Mouse (Mus musculus): Measurements from ENCODE around the gene Yipf1. TPM values are rescaled to one million over a fixed set of nuclear protein-coding genes. Genes with fewer than 3 reads are reported as not detected.
"Not testable (repeated sequence)": the region's sequence is repeated elsewhere in the genome, so short reads cannot be mapped to it uniquely, and the experiment has no call there.

Yipf1 gene
- polyA plus RNA-seq, 1 experiment from 2014 or later = 48.9 TPM

DNA sequence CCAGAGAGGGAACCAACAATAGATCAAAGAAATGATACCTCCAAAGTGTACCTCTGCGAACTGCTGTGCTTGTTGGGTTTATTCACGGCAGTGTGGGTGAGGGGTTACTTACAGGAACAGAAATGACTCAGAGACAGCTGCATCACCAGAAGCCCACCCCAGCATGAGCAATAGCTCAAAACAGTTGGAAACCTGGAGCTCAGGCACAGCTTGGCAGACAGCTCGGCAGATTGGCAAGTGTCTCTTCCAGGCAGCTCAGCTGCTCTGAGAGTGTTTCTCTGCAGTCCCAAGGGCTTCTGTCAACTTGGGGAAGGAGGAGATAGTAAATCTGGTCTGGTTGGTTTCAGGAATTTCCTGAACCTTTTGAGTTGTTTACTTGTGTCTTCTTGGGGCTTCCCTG is 44.3 kb downstream of the Yipf1 start:
- 80% methylated on average over 3 of the region's 3 CpGs for WGBS

GRCm38 (mm10) chr4:107360457-107361145 is 46.4 kb downstream of the Yipf1 start:
- Histone ChIP-seq H3K4me3 (no peak overlapping the region), H3K36me3 (0 out of 2 replicates have a peak, but pooled peaks cover 3% of the 10 kb centered on the region), H3K9me3 (no peaks in the 10 kb centered on the region), H3K9ac (no peak overlapping the region), H3K27ac (no peak overlapping the region), H3K4me1 (no peaks in the 10 kb centered on the region; the same call in 1 of the 2 replicates), H3K4me2 (replicated peaks) (no peak overlapping the region), H3K27me3 (replicated peaks) (no peaks in the 10 kb centered on the region)
- 92% methylated on average over 7 of the region's 7 CpGs for WGBS
- ATAC-seq (ENCODE audit: low FRiP score, low read depth) = no peak

More for the DNA sequence above, 44.3 kb downstream of the Yipf1 start:
- Histone ChIP-seq H3K9me3 (no peaks in the 10 kb centered on the region), H3K4me3 (no peak overlapping the region), H3K27me3 (replicated peaks) (no peaks in the 10 kb centered on the region), H3K9ac (no peak overlapping the region), H3K36me3 (0 out of 2 replicates have a peak, but pooled peaks cover 3% of the 10 kb centered on the region), H3K27ac (no peak overlapping the region), H3K4me1 (peaks cover 14% of the 10 kb centered on the region), H3K4me2 (replicated peaks) (no peak overlapping the region)
- no peak for ATAC-seq (ENCODE audit: low FRiP score, low read depth)

- no peak for ATAC-seq (ENCODE audit: low FRiP score, low read depth)
- WGBS = 34% methylated on average over 4 of the region's 4 CpGs
- no peak overlapping the region for H3K9ac ChIP-seq
These were observed 48.6 kb downstream of the Yipf1 start for GRCm38 (mm10) chr4:107362755-107363154.

DNA sequence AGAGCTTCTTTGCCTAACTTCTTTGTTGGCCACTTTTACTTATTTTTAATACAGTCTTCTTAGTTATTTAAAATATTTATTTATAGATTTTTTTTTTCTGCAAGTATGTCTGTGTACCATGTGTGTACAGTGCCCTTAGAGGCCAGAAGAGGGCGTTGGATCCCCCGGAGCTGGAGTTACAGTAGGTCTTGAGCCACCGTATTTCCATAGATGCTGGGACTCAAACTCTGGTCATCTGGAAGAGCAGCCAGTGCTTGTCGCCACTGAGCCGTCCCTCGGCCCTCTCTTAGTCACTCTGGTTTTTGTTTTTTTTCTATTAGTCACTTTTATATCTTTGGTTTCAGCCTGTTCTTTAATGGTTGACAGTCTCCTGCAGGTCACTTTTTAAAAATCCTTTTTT is 49.4 kb downstream of the Yipf1 start:
- Histone ChIP-seq H3K27me3 (replicated peaks) (no peaks in the 10 kb centered on the region), H3K36me3 (0 out of 2 replicates have a peak, but pooled peaks cover under 1% of the 10 kb centered on the region)
- 85% methylated on average over 6 of the region's 6 CpGs for WGBS

More at GRCm38 (mm10) chr4:107362755-107363154, 48.6 kb downstream of the Yipf1 start:
- H3K4me3 ChIP-seq = no peak overlapping the region
- no peaks in the 10 kb centered on the region for H3K27me3 ChIP-seq (replicated peaks)
- H3K4me2 ChIP-seq (replicated peaks) = no peak overlapping the region
- H3K27ac ChIP-seq = no peak overlapping the region
- no peaks in the 10 kb centered on the region for H3K4me1 ChIP-seq
- H3K36me3 ChIP-seq = 0 out of 2 replicates have a peak, but pooled peaks cover 3% of the 10 kb centered on the region
- H3K9me3 ChIP-seq = no peaks in the 10 kb centered on the region

DNA sequence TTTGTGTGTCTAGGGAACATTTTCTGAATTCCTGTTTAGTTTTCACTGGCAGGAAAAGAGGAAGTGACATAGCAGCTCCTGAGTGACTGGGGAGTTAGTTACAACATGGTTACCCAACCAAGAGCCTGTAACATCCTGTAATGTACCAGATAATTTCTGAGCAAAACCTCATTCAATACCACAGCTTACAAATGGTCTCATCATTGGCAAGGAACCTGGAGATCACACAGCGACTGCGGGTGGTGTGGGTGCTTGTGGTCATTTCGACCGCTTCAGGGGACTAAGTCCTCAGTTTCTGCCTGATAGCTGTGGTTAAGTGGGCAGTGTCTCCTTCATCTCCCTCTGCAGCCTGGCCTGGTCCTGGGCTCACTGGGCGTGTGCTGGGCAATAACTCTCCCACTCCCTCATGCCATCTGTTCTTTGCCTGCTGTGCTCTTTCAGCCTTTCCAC is 50.1 kb downstream of the Yipf1 start:
- Histone ChIP-seq H3K27ac (no peak overlapping the region), H3K4me1 (peaks cover 4% of the 10 kb centered on the region; the same call in 1 of the 2 replicates), H3K9ac (no peak overlapping the region), H3K4me3 (no peak overlapping the region), H3K27me3 (replicated peaks) (no peaks in the 10 kb centered on the region), H3K4me2 (replicated peaks) (no peak overlapping the region), H3K9me3 (no peaks in the 10 kb centered on the region), H3K36me3 (no peaks in the 10 kb centered on the region)
- no peak for ATAC-seq (ENCODE audit: low FRiP score, low read depth)
- WGBS = 81% methylated on average over 5 of the region's 5 CpGs

More for the DNA sequence above, 49.4 kb downstream of the Yipf1 start:
- H3K4me1 ChIP-seq = no peaks in the 10 kb centered on the region; the same call in 1 of the 2 replicates
- H3K9ac ChIP-seq = no peak overlapping the region
- no peak overlapping the region for H3K4me2 ChIP-seq (replicated peaks)
- no peak for ATAC-seq (ENCODE audit: low FRiP score, low read depth)
- no peak overlapping the region for H3K4me3 ChIP-seq
- no peaks in the 10 kb centered on the region for H3K9me3 ChIP-seq
- H3K27ac ChIP-seq = no peak overlapping the region

GRCm38 (mm10) chr4:107366408-107366807 is 52.2 kb downstream of the Yipf1 start:
- H3K4me2 ChIP-seq (replicated peaks); H3K36me3 ChIP-seq; H3K27ac ChIP-seq; H3K9me3 ChIP-seq; H3K4me3 ChIP-seq; ATAC-seq (ENCODE audit: low FRiP score, low read depth); H3K9ac ChIP-seq; H3K27me3 ChIP-seq (replicated peaks); H3K4me1 ChIP-seq: not testable (repeated sequence)

DNA sequence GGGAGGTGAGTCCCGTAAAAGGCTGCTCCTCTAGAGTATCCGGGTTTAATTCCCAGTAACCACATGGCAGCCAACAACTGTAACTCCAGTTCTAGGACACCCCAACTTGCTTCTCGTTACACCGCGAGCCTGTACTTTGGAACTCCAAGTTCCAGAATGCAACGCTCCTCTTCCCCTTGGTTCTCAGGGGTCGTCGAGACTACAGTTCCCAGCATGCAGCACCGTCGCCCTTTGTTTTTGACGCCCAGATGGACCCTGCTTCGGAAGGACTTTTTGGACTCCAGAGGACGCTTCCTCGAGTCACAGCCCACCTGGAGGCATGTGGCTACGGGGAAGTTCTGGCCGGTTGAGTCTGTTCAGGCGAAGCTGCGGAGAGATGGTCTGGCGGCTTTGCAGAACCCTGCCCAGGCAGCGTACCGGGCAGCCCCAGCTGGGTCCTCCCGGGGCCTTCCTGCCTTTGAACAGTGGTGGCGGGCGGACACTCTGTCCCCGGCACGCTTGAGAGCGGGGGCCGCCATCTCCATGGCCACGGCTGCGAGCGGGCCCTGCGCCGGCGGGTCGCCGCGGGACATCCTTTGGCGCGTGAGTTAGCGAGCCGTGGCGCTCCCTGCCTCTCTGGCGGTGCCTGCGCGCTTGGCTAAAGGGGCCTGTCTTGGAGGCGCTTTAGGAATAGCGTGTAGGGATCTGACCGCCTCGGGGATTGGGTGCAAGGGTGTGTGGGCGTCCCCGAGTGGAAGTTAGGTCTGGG is 53.6 kb downstream of the Yipf1 start, which contains the start of gene Ndc1:
Ndc1 (plus strand) TSS at position 218 of the 748 bp plus-strand sequence.
- Histone ChIP-seq H3K4me2 (replicated peaks) (peak within 1 kb of the TSS; percentile 78), H3K27me3 (replicated peaks) (no peaks in the 10 kb centered on the region)
- peak; percentile 98 for ATAC-seq (ENCODE audit: low FRiP score, low read depth)

DNA sequence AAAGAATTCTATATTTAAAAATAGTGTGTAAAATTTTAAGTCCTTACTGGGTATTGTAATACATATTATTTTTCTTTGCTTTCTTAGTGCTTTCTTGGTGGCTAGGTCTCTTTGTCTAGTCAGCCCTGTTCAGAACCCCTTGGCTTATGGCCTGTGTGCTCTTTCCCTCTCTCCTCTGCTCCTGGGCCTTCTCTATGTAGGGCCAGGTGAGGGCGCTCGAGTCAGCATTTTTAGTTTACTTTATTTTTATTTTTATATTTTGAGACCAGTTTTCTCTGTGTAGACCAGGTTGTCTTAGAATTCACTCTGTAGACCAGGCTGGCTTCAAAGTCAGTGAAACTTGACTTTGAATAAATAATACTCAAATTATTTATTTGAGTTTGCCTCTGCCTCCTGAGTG is 58.1 kb downstream of the Yipf1 start:
- no peak for ATAC-seq (ENCODE audit: low FRiP score, low read depth)
- Histone ChIP-seq H3K9ac (no peak overlapping the region), H3K27me3 (replicated peaks) (no peaks in the 10 kb centered on the region), H3K4me1 (peaks cover 4% of the 10 kb centered on the region; the same call in 1 of the 2 replicates), H3K9me3 (no peaks in the 10 kb centered on the region), H3K27ac (no peak overlapping the region), H3K36me3 (peaks cover 49% of the 10 kb centered on the region), H3K4me3 (no peak overlapping the region), H3K4me2 (replicated peaks) (no peak overlapping the region)
- WGBS = 89% methylated on average over 2 of the region's 2 CpGs

More for the DNA sequence above, 53.6 kb downstream of the Yipf1 start, which contains the start of gene Ndc1:
- Histone ChIP-seq H3K27ac (peak within 1 kb of the TSS; percentile 60), H3K4me1 (peaks cover 4% of the 10 kb centered on the region; the same call in 1 of the 2 replicates), H3K36me3 (peaks cover 11% of the 10 kb centered on the region), H3K4me3 (peak within 1 kb of the TSS; percentile 81), H3K9ac (peak within 1 kb of the TSS; percentile 78), H3K9me3 (no peaks in the 10 kb centered on the region)
- under 1% methylated on average over 51 of the region's 51 CpGs for WGBS

GRCm38 (mm10) chr4:107374677-107375076 is 60.5 kb downstream of the Yipf1 start:
- H3K4me3 ChIP-seq = no peak overlapping the region
- WGBS = 89% methylated on average over 4 of the region's 4 CpGs
- H3K36me3 ChIP-seq = peaks cover 57% of the 10 kb centered on the region
- H3K9me3 ChIP-seq = no peaks in the 10 kb centered on the region
- no peak for ATAC-seq (ENCODE audit: low FRiP score, low read depth)
- no peaks in the 10 kb centered on the region for H3K27me3 ChIP-seq (replicated peaks)
- H3K27ac ChIP-seq = no peak overlapping the region
- H3K4me2 ChIP-seq (replicated peaks) = no peak overlapping the region
- no peaks in the 10 kb centered on the region for H3K4me1 ChIP-seq
- H3K9ac ChIP-seq = no peak overlapping the region

DNA sequence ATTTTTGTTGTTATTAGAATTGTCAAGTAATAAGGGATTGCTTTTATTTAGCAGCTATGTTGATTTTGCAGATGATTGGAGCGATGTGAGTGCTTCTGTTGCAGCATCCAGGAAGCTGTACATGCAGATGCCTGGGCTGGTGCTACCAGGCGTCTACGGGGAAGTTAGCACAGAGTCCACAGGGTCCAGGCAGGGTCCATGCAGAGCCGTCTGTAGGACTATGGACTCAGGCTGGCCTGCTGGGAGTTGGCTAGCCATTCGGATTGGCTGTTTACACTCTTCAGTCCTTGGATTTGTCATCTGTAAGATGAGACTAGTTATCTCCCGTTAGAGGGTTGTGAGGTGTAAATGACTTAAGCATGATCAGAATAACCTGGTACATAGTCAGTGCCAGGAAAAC is 64.8 kb downstream of the Yipf1 start:
- no peaks in the 10 kb centered on the region for H3K27me3 ChIP-seq (replicated peaks)
- no peaks in the 10 kb centered on the region for H3K4me1 ChIP-seq
- ATAC-seq (ENCODE audit: low FRiP score, low read depth) = no peak
- peaks cover 65% of the 10 kb centered on the region for H3K36me3 ChIP-seq
- WGBS = 90% methylated on average over 6 of the region's 6 CpGs
- no peak overlapping the region for H3K9ac ChIP-seq
- H3K27ac ChIP-seq = no peak overlapping the region
- no peak overlapping the region for H3K4me3 ChIP-seq
- no peak overlapping the region for H3K4me2 ChIP-seq (replicated peaks)
- H3K9me3 ChIP-seq = no peaks in the 10 kb centered on the region

- Histone ChIP-seq H3K27me3 (replicated peaks) (no peaks in the 10 kb centered on the region), H3K9ac (no peak overlapping the region), H3K27ac (no peak overlapping the region), H3K4me3 (no peak overlapping the region), H3K4me2 (replicated peaks) (no peak overlapping the region), H3K36me3 (peaks cover 54% of the 10 kb centered on the region), H3K4me1 (no peaks in the 10 kb centered on the region), H3K9me3 (no peaks in the 10 kb centered on the region)
- WGBS = 81% methylated on average over 7 of the region's 7 CpGs
- no peak for ATAC-seq (ENCODE audit: low FRiP score, low read depth)
These were observed 66.7 kb downstream of the Yipf1 start for GRCm38 (mm10) chr4:107380871-107381270.

- H3K36me3 ChIP-seq = peaks cover 59% of the 10 kb centered on the region
- no peak overlapping the region for H3K4me3 ChIP-seq
- no peaks in the 10 kb centered on the region for H3K4me1 ChIP-seq
- H3K27me3 ChIP-seq (replicated peaks) = no peaks in the 10 kb centered on the region
- H3K4me2 ChIP-seq (replicated peaks) = no peak overlapping the region
- WGBS = 98% methylated on average over 4 of the region's 4 CpGs
- no peaks in the 10 kb centered on the region for H3K9me3 ChIP-seq
- no peak overlapping the region for H3K9ac ChIP-seq
- no peak overlapping the region for H3K27ac ChIP-seq
- ATAC-seq (ENCODE audit: low FRiP score, low read depth) = no peak
These were observed 72.9 kb downstream of the Yipf1 start for GRCm38 (mm10) chr4:107387038-107387437.

All from neural tube, embryonic 12.5 days (tissue).